Mouse (Mus musculus) ES-Bruce4 (cell line): ENCODE measurements around the gene Pnpo.
A peak's percentile ranks its signal among the peaks of the same experiment; 100 is the strongest.

ENCODE experiments used
- CTCF ChIP-seq: IDR thresholded peaks from one replicate; pipeline ENCODE4 v1.8.1; 2011; ENCODE audit warnings: low read depth, low read length
- EP300 ChIP-seq: IDR thresholded peaks from 2 replicates; pipeline ENCODE4 v1.6.1; 2011; ENCODE audit warnings: low read depth, low read length; ENCODE audit not compliant: insufficient read depth
- POLR2A ChIP-seq: IDR thresholded peaks from one replicate; pipeline ENCODE4 v1.8.1; 2011; ENCODE audit warnings: low read length; ENCODE audit not compliant: insufficient read depth

GRCm38 (mm10) chr11:96982355-96982754 is 38.6 kb upstream of the Pnpo start:
- TF ChIP-seq CTCF (peak; percentile 94), EP300 (no peak), POLR2A (no peak)
